Mouse (Mus musculus) bone marrow, adult 2 months (tissue): Measurements from ENCODE around the gene Sde2. TPM values are rescaled to one million over a fixed set of nuclear protein-coding genes. Genes with fewer than 3 reads are reported as not detected.

ENCODE experiments used
- H3K27ac ChIP-seq: fragments of 200-500 bp; 2 replicates; pipeline ENCODE4 v1.5.1; 2012; ENCODE audit warnings: low read depth, mild to moderate bottlenecking, control low read depth, inconsistent platforms, low read length; ENCODE audit not compliant: control insufficient read depth, poor library complexity, insufficient read depth
- H3K4me1 ChIP-seq: fragments of 200-500 bp; 2 replicates; pipeline ENCODE4 v1.6.1; 2011; ENCODE audit warnings: low read length; ENCODE audit not compliant: control insufficient read depth, insufficient read depth
- H3K4me3 ChIP-seq: fragments of 200-500 bp; replicated peaks from 2 replicates; pipeline ENCODE3; 2011; ENCODE audit warnings: mild to moderate bottlenecking, low read depth, low read length, control low read depth; ENCODE audit not compliant: control insufficient read depth
- CTCF ChIP-seq: fragments of 200-500 bp; IDR thresholded peaks from 2 replicates; pipeline ENCODE4 v1.5.1; 2011; ENCODE audit warnings: low read length, control low read depth; ENCODE audit not compliant: control insufficient read depth, insufficient read depth
- POLR2A ChIP-seq: fragments of 200-500 bp; IDR thresholded peaks from 2 replicates; pipeline ENCODE4 v1.6.1; 2011; ENCODE audit warnings: low read depth, mild to moderate bottlenecking, control low read depth, low read length, borderline replicate concordance; ENCODE audit not compliant: control insufficient read depth
- WGBS: fragments of 180-500 bp; shearing (Covaris S2); methylation state at CpG from one replicate; pipeline ENCODE4 v1.1.7; 2018; 5-methylcytosine and 5-hydroxymethylcytosine counted together
- polyA plus RNA-seq: library from polyadenylated mRNA; stranded (reverse); fragments of >200 nt; gene quantifications from 2 replicates; pipeline ENCODE4 v1.2.4, GENCODE M21; 2011; ENCODE audit warnings: low replicate concordance; ENCODE audit not compliant: missing spikeins, insufficient read depth, insufficient read length

Sde2 gene
- polyA plus RNA-seq, 1 experiment, result 24.7 TPM

GRCm38 (mm10) chr1:180903666-180904038, 52.7 kb downstream of the Sde2 start:
- TF ChIP-seq CTCF (no peak), POLR2A (no peak)
- Histone ChIP-seq H3K4me1 (no peaks in the 10 kb centered on the region; the same call in 1 of the 2 replicates), H3K27ac (peak overlapping the region; percentile 54), H3K4me3 (peak overlapping the region; percentile 98)
- WGBS, result 21% methylated on average over 10 of the region's 10 CpGs

DNA sequence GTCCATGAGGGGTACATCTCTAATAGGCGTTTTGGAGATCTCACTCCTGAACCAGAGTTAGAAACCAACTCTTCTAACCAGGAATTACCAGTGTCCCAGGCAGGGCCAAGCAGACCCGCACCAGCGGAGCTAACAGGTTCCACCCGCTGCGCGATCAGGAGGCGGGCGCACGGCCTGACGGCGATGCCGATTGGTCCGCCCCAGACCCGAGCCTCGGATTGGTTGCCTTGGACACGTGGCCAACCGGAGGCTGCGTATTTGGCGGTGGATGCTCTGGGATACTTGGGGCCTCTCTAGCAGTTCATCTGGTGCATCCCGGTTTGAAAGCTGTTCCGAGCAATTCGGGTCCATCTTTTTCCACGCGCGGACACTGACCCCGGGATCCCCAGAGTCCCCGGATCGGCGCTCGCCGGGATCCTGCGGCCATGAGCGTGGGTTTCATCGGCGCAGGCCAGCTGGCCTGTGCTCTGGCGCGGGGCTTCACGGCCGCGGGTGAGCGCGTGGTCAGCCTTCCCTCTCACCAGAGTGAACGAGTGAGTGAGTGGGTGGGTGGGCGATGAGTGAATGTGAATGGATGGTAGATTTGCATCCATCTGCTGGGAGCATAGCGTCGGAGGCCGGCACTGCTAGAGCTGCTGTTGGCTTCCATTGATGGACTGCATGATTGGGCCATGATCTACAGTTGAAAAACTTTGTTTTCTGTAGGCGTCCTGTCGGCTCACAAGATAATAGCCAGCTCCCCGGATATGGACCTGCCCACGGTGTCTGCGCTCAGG, 53.3 kb downstream of the Sde2 start, which contains the start of gene Pycr2:
Gene Pycr2 (plus strand): TSS at position 255 of the 776 bp plus-strand sequence.
- Histone ChIP-seq H3K4me1 (no peaks in the 10 kb centered on the region; the same call in 1 of the 2 replicates), H3K27ac (peak within 1 kb of the TSS; percentile 68), H3K4me3 (peak within 1 kb of the TSS; percentile 98)
- under 1% methylated on average over 52 of the region's 52 CpGs for WGBS
- no peak for TF ChIP-seq CTCF
- TF ChIP-seq POLR2A, result peak; percentile 91; the same call in 1 of the 2 replicates

DNA sequence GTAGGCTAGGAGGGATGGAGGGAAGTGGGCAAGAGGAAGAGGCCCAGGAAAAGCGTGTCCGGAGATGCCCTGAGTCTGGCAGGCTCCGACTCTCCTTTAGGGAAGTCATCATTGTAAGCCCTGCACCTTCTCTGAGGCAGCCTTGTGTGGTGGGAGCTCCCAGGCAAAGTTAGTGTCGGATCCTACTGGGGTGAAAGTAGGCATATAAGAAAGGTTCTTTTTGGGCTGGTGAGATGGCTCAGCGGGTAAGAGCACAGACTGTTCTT, 53.8 kb downstream of the Sde2 start:
- peak overlapping the region; percentile 98 for H3K4me3 ChIP-seq
- H3K4me1 ChIP-seq, result no peaks in the 10 kb centered on the region; the same call in 1 of the 2 replicates
- TF ChIP-seq POLR2A (no peak), CTCF (no peak)
- H3K27ac ChIP-seq, result peak overlapping the region; percentile 68
- under 1% methylated on average over 5 of the region's 5 CpGs for WGBS

GRCm38 (mm10) chr1:180905307-180905706, 54.4 kb downstream of the Sde2 start:
- Histone ChIP-seq H3K4me1 (no peaks in the 10 kb centered on the region; the same call in 1 of the 2 replicates), H3K27ac (no peak overlapping the region), H3K4me3 (peak overlapping the region; percentile 38)
- no peak for TF ChIP-seq POLR2A
- TF ChIP-seq CTCF, result no peak
- WGBS, result 76% methylated on average over 6 of the region's 6 CpGs

GRCm38 (mm10) chr1:180905876-180906275, 54.9 kb downstream of the Sde2 start:
- 93% methylated on average over 17 of the region's 17 CpGs for WGBS
- no peak overlapping the region for H3K27ac ChIP-seq
- peak overlapping the region; percentile 14 for H3K4me3 ChIP-seq

GRCm38 (mm10) chr1:180906461-180907147, 55.7 kb downstream of the Sde2 start:
- H3K4me1 ChIP-seq, result no peaks in the 10 kb centered on the region; the same call in 1 of the 2 replicates
- TF ChIP-seq POLR2A (no peak), CTCF (no peak)
- H3K4me3 ChIP-seq, result peak overlapping the region; percentile 0
- no peak overlapping the region for H3K27ac ChIP-seq
- WGBS, result 84% methylated on average over 24 of the region's 24 CpGs

More at GRCm38 (mm10) chr1:180905876-180906275, 54.9 kb downstream of the Sde2 start:
- no peak for TF ChIP-seq CTCF
- no peak for TF ChIP-seq POLR2A
- H3K4me1 ChIP-seq, result no peaks in the 10 kb centered on the region; the same call in 1 of the 2 replicates

DNA sequence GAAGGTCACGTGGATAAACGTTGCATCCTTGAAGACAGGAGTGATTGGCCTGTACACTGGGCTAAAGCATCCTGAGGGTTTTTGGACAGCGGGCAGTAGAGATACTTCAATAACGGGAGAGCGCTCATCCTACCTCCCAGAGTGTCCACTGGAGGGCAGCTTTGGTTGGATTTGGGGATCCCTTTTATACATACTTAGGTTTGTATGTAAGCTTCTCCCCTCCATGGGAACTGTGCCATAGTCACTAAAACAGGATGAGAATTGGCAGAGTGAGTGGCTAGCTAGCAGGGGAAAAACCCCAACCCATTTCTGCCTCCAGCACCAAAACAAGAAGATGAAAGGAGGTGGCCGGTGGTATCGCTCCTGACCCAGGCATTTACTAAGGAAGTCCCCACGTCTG, 60.2 kb downstream of the Sde2 start:
- TF ChIP-seq POLR2A (no peak), CTCF (no peak)
- Histone ChIP-seq H3K27ac (no peak overlapping the region), H3K4me1 (peaks cover 2% of the 10 kb centered on the region), H3K4me3 (no peak overlapping the region)
- WGBS, result 51% methylated on average over 8 of the region's 8 CpGs

- H3K4me1 ChIP-seq, result peaks cover 2% of the 10 kb centered on the region
- peak overlapping the region; percentile 7; the same call in 1 of the 2 replicates for H3K27ac ChIP-seq
- no peak overlapping the region for H3K4me3 ChIP-seq
- TF ChIP-seq POLR2A (no peak), CTCF (no peak)
- WGBS, result 29% methylated on average over 20 of the region's 20 CpGs
Measured at GRCm38 (mm10) chr1:180911653-180912287, 60.8 kb downstream of the Sde2 start.
